Mouse (Mus musculus): Measurements from ENCODE around the gene Prelp. TPM values are rescaled to one million over a fixed set of nuclear protein-coding genes. Genes with fewer than 3 reads are reported as not detected.

Gene Prelp
- polyA plus RNA-seq, 1 experiment from 2014 or later = 2.7 TPM

DNA sequence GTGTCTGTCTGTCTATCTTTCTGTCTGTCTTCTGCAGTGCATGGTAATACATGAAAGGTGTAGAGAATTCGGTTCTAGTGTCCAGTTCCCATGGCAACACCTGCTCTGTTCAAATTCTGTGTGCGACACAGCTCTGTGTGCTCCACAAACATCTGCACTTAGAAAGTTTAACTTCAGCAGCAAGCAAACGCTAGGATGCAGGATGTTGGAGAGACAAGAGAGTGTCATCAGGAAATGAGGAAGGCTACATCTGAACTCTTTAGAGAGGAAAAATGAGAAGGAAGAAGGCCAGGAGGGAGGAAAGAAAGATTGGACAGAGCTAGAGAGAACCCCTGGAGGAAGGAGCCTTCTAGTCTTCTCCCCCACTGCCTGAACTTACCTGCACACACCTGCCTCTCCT lies 338 bp downstream of the Prelp start:
- peaks cover 47% of the 10 kb centered on the region for H3K4me1 ChIP-seq (ENCODE audit: control insufficient read depth, insufficient read depth, low read length)
- no peaks in the 10 kb centered on the region for H3K36me3 ChIP-seq (ENCODE audit: control insufficient read depth, insufficient read depth, low read length)
- H3K9me3 ChIP-seq (ENCODE audit: control insufficient read depth, low read length) = no peaks in the 10 kb centered on the region
- H3K4me2 ChIP-seq (ENCODE audit: low read depth, low read length) = peak overlapping the region; percentile 36
- 23% methylated on average over 3 of the region's 3 CpGs for WGBS
- H3K4me3 ChIP-seq (ENCODE audit: low read length) = no peak overlapping the region
- H3K27ac ChIP-seq (ENCODE audit: low read length) = 0 out of 2 replicates have a peak overlapping the region, but pooled peaks have one; percentile 3
- H3K9ac ChIP-seq (ENCODE audit: low read depth, low read length) = 0 out of 2 replicates have a peak overlapping the region, but pooled peaks have one; percentile 2
- H3K27me3 ChIP-seq (replicated peaks; ENCODE audit: control insufficient read depth, insufficient read depth, low read length) = no peaks in the 10 kb centered on the region
- ATAC-seq = 0 out of 2 replicates have a peak, but pooled peaks have one; percentile 14

- Histone ChIP-seq H3K36me3 (ENCODE audit: control insufficient read depth, insufficient read depth, low read length) (no peaks in the 10 kb centered on the region), H3K27ac (ENCODE audit: low read length) (no peak overlapping the region), H3K4me3 (ENCODE audit: low read length) (no peak overlapping the region), H3K4me2 (ENCODE audit: low read depth, low read length) (no peak overlapping the region), H3K27me3 (replicated peaks; ENCODE audit: control insufficient read depth, insufficient read depth, low read length) (no peaks in the 10 kb centered on the region), H3K9me3 (ENCODE audit: control insufficient read depth, low read length) (no peaks in the 10 kb centered on the region), H3K9ac (ENCODE audit: low read depth, low read length) (peak overlapping the region; percentile 31; the same call in 1 of the 2 replicates), H3K4me1 (ENCODE audit: control insufficient read depth, insufficient read depth, low read length) (peaks cover 51% of the 10 kb centered on the region)
- no peak for ATAC-seq
- 50% methylated on average over 3 of the region's 3 CpGs for WGBS
Observed at GRCm38 (mm10) chr1:133920401-133920800, 813 bp downstream of the Prelp start.

DNA sequence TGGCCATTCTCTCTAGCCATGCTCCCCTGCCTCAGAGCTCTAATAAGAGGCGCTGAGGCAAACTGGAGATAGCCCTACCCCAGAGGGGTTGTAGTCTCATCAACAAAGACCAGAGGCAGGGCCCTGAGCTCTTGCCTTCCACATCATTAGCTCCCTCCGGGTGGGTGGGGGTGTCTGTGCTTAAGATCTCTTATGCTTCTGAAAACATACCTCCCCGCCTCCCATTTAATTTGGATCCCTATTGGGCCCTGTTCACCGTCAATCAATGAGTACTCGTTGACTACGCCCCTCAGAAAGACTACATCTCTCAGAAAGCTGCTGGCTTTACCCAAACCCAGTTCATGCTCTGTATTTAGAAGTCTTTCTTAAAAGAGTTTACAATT lies 3.1 kb downstream of the Prelp start:
- Histone ChIP-seq H3K4me1 (ENCODE audit: control insufficient read depth, insufficient read depth, low read length) (peaks cover 46% of the 10 kb centered on the region), H3K4me3 (ENCODE audit: low read length) (no peak overlapping the region), H3K36me3 (ENCODE audit: control insufficient read depth, insufficient read depth, low read length) (no peaks in the 10 kb centered on the region), H3K27ac (ENCODE audit: low read length) (peak overlapping the region; percentile 44), H3K4me2 (ENCODE audit: low read depth, low read length) (no peak overlapping the region), H3K9me3 (ENCODE audit: control insufficient read depth, low read length) (no peaks in the 10 kb centered on the region), H3K27me3 (replicated peaks; ENCODE audit: control insufficient read depth, insufficient read depth, low read length) (no peaks in the 10 kb centered on the region), H3K9ac (ENCODE audit: low read depth, low read length) (peak overlapping the region; percentile 42)
- ATAC-seq = no peak
- 57% methylated on average over 6 of the region's 6 CpGs for WGBS

DNA sequence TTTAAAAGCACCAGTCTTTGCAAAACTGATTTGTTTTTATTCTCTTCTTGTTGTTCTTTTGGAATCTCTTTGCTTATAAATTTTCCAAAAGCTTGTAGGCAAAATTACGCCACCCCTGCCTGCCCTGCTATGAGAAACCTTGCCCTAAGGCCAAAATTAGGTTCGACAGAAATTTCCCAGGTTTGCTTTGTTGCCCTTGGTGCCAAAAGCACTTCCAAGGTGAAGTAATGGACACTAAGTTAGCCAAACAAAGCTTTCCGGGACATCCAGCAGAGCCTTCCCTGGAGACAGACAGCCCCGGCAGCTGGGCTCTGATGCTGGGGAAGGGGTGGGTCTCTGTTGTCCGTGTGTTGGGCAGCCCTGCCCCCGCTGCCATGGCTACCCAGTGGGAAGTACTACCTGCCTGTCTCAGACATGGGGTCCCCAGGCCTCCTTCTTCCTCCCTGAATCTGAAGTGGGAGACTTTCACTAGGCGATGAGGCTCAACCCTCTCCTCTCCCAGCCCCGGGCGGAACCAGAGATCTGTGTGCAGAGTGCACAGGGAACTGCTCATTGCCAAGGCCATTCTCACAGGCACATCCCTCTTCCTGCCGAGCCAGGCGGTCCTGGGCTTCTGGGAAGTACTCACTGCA lies 3.6 kb downstream of the Prelp start:
- H3K4me2 ChIP-seq (ENCODE audit: low read depth, low read length) = no peak overlapping the region; the same call in 1 of the 2 replicates
- H3K9me3 ChIP-seq (ENCODE audit: control insufficient read depth, low read length) = no peaks in the 10 kb centered on the region
- no peaks in the 10 kb centered on the region for H3K36me3 ChIP-seq (ENCODE audit: control insufficient read depth, insufficient read depth, low read length)
- 26% methylated on average over 11 of the region's 11 CpGs for WGBS
- no peaks in the 10 kb centered on the region for H3K27me3 ChIP-seq (replicated peaks; ENCODE audit: control insufficient read depth, insufficient read depth, low read length)
- peak overlapping the region; percentile 42 for H3K9ac ChIP-seq (ENCODE audit: low read depth, low read length)
- no peak for ATAC-seq
- H3K27ac ChIP-seq (ENCODE audit: low read length) = peak overlapping the region; percentile 44
- no peak overlapping the region for H3K4me3 ChIP-seq (ENCODE audit: low read length)
- H3K4me1 ChIP-seq (ENCODE audit: control insufficient read depth, insufficient read depth, low read length) = peaks cover 46% of the 10 kb centered on the region

DNA sequence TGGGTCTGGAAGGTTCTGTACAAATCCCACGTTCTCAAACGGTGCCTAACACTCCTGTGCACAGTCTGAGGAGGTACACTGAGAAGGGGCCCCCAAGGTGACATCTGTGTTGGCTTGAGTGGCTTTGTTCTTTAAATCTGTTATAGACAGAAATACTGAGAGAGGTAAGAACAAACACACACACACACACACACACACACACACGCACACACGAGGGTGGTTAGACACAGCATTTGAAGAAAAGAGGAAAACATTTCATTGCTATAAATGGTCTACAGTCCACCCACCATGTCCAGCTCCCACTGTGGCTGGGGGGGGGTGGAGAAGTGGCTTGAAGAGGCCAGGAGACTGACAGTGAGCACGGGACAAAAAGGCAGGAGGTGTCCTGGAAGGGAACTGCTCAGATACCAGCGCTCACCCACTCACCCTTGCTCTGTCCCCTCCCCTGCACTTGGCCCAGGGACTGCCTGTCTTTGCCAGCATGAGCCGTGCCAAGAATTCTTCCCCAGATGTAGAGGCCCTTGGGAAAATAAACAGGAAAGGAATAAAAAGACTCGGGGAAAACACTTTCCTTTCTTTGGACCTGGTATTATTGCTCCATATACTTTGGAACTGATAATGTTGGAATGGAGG lies 5.4 kb downstream of the Prelp start:
- Histone ChIP-seq H3K4me2 (ENCODE audit: low read depth, low read length) (no peak overlapping the region), H3K9me3 (ENCODE audit: control insufficient read depth, low read length) (no peaks in the 10 kb centered on the region), H3K4me1 (ENCODE audit: control insufficient read depth, insufficient read depth, low read length) (peaks cover 36% of the 10 kb centered on the region), H3K9ac (ENCODE audit: low read depth, low read length) (no peak overlapping the region), H3K27ac (ENCODE audit: low read length) (peak overlapping the region; percentile 10), H3K4me3 (ENCODE audit: low read length) (no peak overlapping the region), H3K27me3 (replicated peaks; ENCODE audit: control insufficient read depth, insufficient read depth, low read length) (no peaks in the 10 kb centered on the region), H3K36me3 (ENCODE audit: control insufficient read depth, insufficient read depth, low read length) (no peaks in the 10 kb centered on the region)
- 38% methylated on average over 8 of the region's 8 CpGs for WGBS
- peak; percentile 62 for ATAC-seq

GRCm38 (mm10) chr1:133915115-133915514 lies 6.1 kb downstream of the Prelp start:
- Histone ChIP-seq H3K4me1 (ENCODE audit: control insufficient read depth, insufficient read depth, low read length) (peaks cover 29% of the 10 kb centered on the region), H3K9ac (ENCODE audit: low read depth, low read length) (no peak overlapping the region), H3K27ac (ENCODE audit: low read length) (no peak overlapping the region), H3K4me2 (ENCODE audit: low read depth, low read length) (no peak overlapping the region), H3K27me3 (replicated peaks; ENCODE audit: control insufficient read depth, insufficient read depth, low read length) (no peaks in the 10 kb centered on the region), H3K9me3 (ENCODE audit: control insufficient read depth, low read length) (no peaks in the 10 kb centered on the region), H3K4me3 (ENCODE audit: low read length) (no peak overlapping the region), H3K36me3 (ENCODE audit: control insufficient read depth, insufficient read depth, low read length) (no peaks in the 10 kb centered on the region)
- WGBS = 87% methylated on average over 13 of the region's 13 CpGs
- no peak for ATAC-seq

DNA sequence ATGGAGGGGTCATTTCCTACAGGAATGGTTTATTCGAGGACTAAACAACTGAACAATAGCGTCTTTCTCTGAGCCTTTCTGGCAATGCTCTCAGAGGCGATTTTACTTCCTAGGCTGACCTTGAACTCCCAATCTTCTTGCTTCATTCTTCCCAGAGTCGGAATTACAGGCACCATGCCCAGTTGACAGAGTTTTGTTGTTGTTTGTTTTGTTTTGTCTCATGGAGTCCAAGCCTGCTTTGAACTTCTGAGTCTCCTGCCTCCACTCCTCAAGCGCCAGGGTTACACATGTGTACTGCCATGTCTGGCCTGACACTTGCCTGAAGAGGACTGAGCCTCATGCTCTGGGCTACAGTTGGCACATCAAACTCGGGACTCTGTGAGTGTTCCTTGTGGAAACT lies 8.2 kb downstream of the Prelp start:
- 69% methylated on average over 6 of the region's 6 CpGs for WGBS
- Histone ChIP-seq H3K27me3 (replicated peaks; ENCODE audit: control insufficient read depth, insufficient read depth, low read length) (no peaks in the 10 kb centered on the region), H3K9ac (ENCODE audit: low read depth, low read length) (no peak overlapping the region), H3K4me1 (ENCODE audit: control insufficient read depth, insufficient read depth, low read length) (peaks cover 26% of the 10 kb centered on the region), H3K27ac (ENCODE audit: low read length) (no peak overlapping the region), H3K4me3 (ENCODE audit: low read length) (no peak overlapping the region), H3K9me3 (ENCODE audit: control insufficient read depth, low read length) (no peaks in the 10 kb centered on the region), H3K36me3 (ENCODE audit: control insufficient read depth, insufficient read depth, low read length) (no peaks in the 10 kb centered on the region), H3K4me2 (ENCODE audit: low read depth, low read length) (no peak overlapping the region)
- ATAC-seq = no peak

GRCm38 (mm10) chr1:133911456-133911855 lies 9.8 kb downstream of the Prelp start:
- Histone ChIP-seq H3K27me3 (replicated peaks; ENCODE audit: control insufficient read depth, insufficient read depth, low read length) (no peaks in the 10 kb centered on the region), H3K9me3 (ENCODE audit: control insufficient read depth, low read length) (no peaks in the 10 kb centered on the region)

DNA sequence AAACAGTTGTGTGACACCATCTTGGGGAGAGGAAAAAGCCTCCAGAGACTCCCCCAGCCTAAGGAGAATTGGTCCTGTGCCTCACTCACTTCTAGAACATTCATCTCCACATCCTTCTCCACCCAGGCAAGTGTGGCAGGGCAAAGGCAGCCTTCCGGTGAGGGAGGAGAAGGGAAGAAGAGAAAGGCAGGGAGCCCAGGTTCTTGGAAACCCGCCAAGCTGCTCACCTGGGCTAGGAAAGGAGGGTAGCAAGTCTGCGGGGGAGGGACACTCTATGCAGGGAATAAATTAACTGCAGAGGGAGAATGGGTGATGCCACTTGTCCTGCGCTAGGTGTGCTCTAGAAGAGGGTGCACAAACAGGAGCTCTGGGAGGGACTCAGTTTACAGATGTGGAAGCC lies 10.2 kb downstream of the Prelp start:
- H3K9me3 ChIP-seq (ENCODE audit: control insufficient read depth, low read length) = no peaks in the 10 kb centered on the region
- H3K27me3 ChIP-seq (replicated peaks; ENCODE audit: control insufficient read depth, insufficient read depth, low read length) = no peaks in the 10 kb centered on the region
- ATAC-seq = no peak
- no peak overlapping the region for H3K4me2 ChIP-seq (ENCODE audit: low read depth, low read length)
- H3K36me3 ChIP-seq (ENCODE audit: control insufficient read depth, insufficient read depth, low read length) = no peaks in the 10 kb centered on the region
- WGBS = 76% methylated on average over 4 of the region's 4 CpGs
- H3K4me1 ChIP-seq (ENCODE audit: control insufficient read depth, insufficient read depth, low read length) = peaks cover 19% of the 10 kb centered on the region
- no peak overlapping the region for H3K27ac ChIP-seq (ENCODE audit: low read length)
- H3K9ac ChIP-seq (ENCODE audit: low read depth, low read length) = no peak overlapping the region
- no peak overlapping the region for H3K4me3 ChIP-seq (ENCODE audit: low read length)

More at GRCm38 (mm10) chr1:133911456-133911855, 9.8 kb downstream of the Prelp start:
- ATAC-seq = no peak
- Histone ChIP-seq H3K27ac (ENCODE audit: low read length) (no peak overlapping the region), H3K4me2 (ENCODE audit: low read depth, low read length) (no peak overlapping the region), H3K9ac (ENCODE audit: low read depth, low read length) (no peak overlapping the region), H3K36me3 (ENCODE audit: control insufficient read depth, insufficient read depth, low read length) (no peaks in the 10 kb centered on the region), H3K4me3 (ENCODE audit: low read length) (no peak overlapping the region), H3K4me1 (ENCODE audit: control insufficient read depth, insufficient read depth, low read length) (peaks cover 22% of the 10 kb centered on the region)
- 25% methylated on average over 4 of the region's 4 CpGs for WGBS

All from intestine, embryonic 16.5 days (tissue).